In genomic region chr6:32601306-32601705, GRCm38 (mm10) we compare ENCODE assay signal across 18 mouse cellular contexts. TPM values are rescaled to one million over a fixed set of nuclear protein-coding genes. Genes with fewer than 3 reads are reported as not detected.
"Had no signal": no experiment of that assay in that cellular context is flagged by ENCODE, and none has a peak within 500 bp of the region (broad histone marks: within the 10 kb centered on the region; RNA-seq: fewer than 3 reads in every experiment).

No protein-coding gene starts in this region.

- H3K36me3 ChIP-seq: liver, embryonic 15.5 days; midbrain, embryonic 13.5 days; midbrain, embryonic 15.5 days; neural tube, embryonic 12.5 days had no signal

- H3K27me3 ChIP-seq: midbrain, embryonic 13.5 days; midbrain, embryonic 15.5 days; neural tube, embryonic 12.5 days had no signal

- DNase-seq: liver, postnatal 0 days; lung, adult 2 months; retina, postnatal 1 day; right cerebral cortex, adult 18-20 months; right cerebral cortex, postnatal 25 days; right cerebral cortex, postnatal 4 days; spleen, adult 18-20 months; thymus, adult 18-20 months; thymus, postnatal 14 days; thymus, postnatal 36 days had no signal

- H3K4me2 ChIP-seq: liver, embryonic 15.5 days; midbrain, embryonic 11.5 days; midbrain, embryonic 13.5 days; midbrain, embryonic 15.5 days; neural tube, embryonic 12.5 days had no signal

- ATAC-seq: liver, postnatal 0 days; midbrain, embryonic 13.5 days; midbrain, embryonic 15.5 days had no signal

- H3K4me3 ChIP-seq: liver, embryonic 15.5 days; megakaryocyte, embryonic 14.5 days; midbrain, embryonic 13.5 days; midbrain, embryonic 15.5 days; neural tube, embryonic 12.5 days had no signal

- H3K27ac ChIP-seq: liver, embryonic 15.5 days; macrophage; midbrain, embryonic 13.5 days; midbrain, embryonic 15.5 days; neural tube, embryonic 12.5 days had no signal

- H3K9ac ChIP-seq: liver, embryonic 15.5 days; liver, postnatal 0 days; midbrain, embryonic 13.5 days; midbrain, embryonic 15.5 days; neural tube, embryonic 12.5 days had no signal

- H3K9me3 ChIP-seq: liver, embryonic 15.5 days; megakaryocyte, embryonic 14.5 days; midbrain, embryonic 13.5 days; midbrain, embryonic 15.5 days; neural tube, embryonic 12.5 days had no signal

- H3K4me1 ChIP-seq: liver, embryonic 15.5 days; megakaryocyte, embryonic 14.5 days; midbrain, embryonic 13.5 days; midbrain, embryonic 15.5 days; neural tube, embryonic 12.5 days had no signal

RNA-seq across cellular contexts. Expression of gene Plxna4, which starts 13.3 kb away (rescaled TPM):
- total RNA-seq: monocyte, adult 5-6 weeks had no signal
